In genomic region chr1:193650275-193650674, GRCm38 (mm10) we compare ENCODE assay signal across 22 mouse cellular contexts.
A peak's percentile ranks its signal among the peaks of the same experiment; 100 is the strongest.
DNase-seq lines count a peak whose midpoint lies in the region; ATAC-seq and TF ChIP-seq lines count a peak whose summit lies in the region.
"Had no signal": no experiment of that assay in that cellular context is flagged by ENCODE, and none has a peak within 500 bp of the region (broad histone marks: within the 10 kb centered on the region; RNA-seq: fewer than 3 reads in every experiment).

No protein-coding gene starts in this region.

- no peak overlapping the region for H3K4me2 ChIP-seq in stomach, postnatal 0 days (replicated peaks; ENCODE audit: low read depth)
- H3K4me2 ChIP-seq: heart, embryonic 12.5 days; hindbrain, embryonic 12.5 days; liver, embryonic 15.5 days had no signal

- H3K27ac ChIP-seq in left cerebral cortex, adult 2 months, result no peak overlapping the region
- no peak overlapping the region for H3K27ac ChIP-seq in stomach, postnatal 0 days (replicated peaks)
- H3K27ac ChIP-seq: hindbrain, embryonic 12.5 days; limb, embryonic 10.5 days; liver, embryonic 15.5 days had no signal

- DNase-seq in left cerebral cortex, adult 2 months (ENCODE audit: extremely low spot score in 1 of 2, low spot score in 2 of 2), result no peak
- DNase-seq in left cerebral cortex, adult 8-10 months (ENCODE audit: low spot score in 2 of 2), result no peak
- DNase-seq in thymus, postnatal 4 days, result peak; percentile 35
- DNase-seq in thymus, postnatal 36 days, result no peak
- no peak for DNase-seq in brain, embryonic 14.5 days (ENCODE audit: low read depth)
- DNase-seq in stomach, postnatal 0 days (ENCODE audit: low spot score), result no peak
- DNase-seq in kidney, postnatal 10 days, result no peak
- DNase-seq in cerebellum, postnatal 25 days, result no peak
- DNase-seq: adrenal gland, adult 8-10 months; cerebellum, adult 9-10 months; gastrocnemius, postnatal 14 days; kidney, postnatal 14 days; layer of hippocampus, postnatal 36 days; right cerebral cortex, postnatal 4 days; thymus, adult 18-20 months had no signal

- no peak overlapping the region for H3K9ac ChIP-seq in stomach, postnatal 0 days (ENCODE audit: low read length)
- H3K9ac ChIP-seq: heart, embryonic 12.5 days; hindbrain, embryonic 12.5 days; liver, embryonic 15.5 days had no signal

- H3K4me3 ChIP-seq in left cerebral cortex, adult 2 months, result no peak overlapping the region
- H3K4me3 ChIP-seq in stomach, postnatal 0 days (ENCODE audit: low read depth, low read length), result no peak overlapping the region
- H3K4me3 ChIP-seq: erythroblast, embryonic 14.5 days; heart, embryonic 12.5 days; hindbrain, embryonic 12.5 days; limb, embryonic 10.5 days; liver, embryonic 15.5 days had no signal

- peak; percentile 31 for TF ChIP-seq CTCF in left cerebral cortex, adult 2 months (IDR thresholded peaks at IDR 0.05)
- peak; percentile 26; the same call in 1 of the 2 replicates for TF ChIP-seq CTCF in brain, embryonic 14.5 days (IDR thresholded peaks at IDR 0.05; ENCODE audit: borderline replicate concordance, extremely low read depth, insufficient read depth, insufficient read length)
- peak; percentile 45 for TF ChIP-seq CTCF in stomach, postnatal 0 days (IDR thresholded peaks at IDR 0.05; ENCODE audit: low read depth)

- no peaks in the 10 kb centered on the region for H3K27me3 ChIP-seq in stomach, postnatal 0 days (ENCODE audit: control insufficient read depth, insufficient read depth, low read length)
- H3K27me3 ChIP-seq: heart, embryonic 12.5 days; hindbrain, embryonic 12.5 days; liver, embryonic 15.5 days had no signal

- H3K9me3 ChIP-seq in stomach, postnatal 0 days (ENCODE audit: control insufficient read depth, low read length), result no peaks in the 10 kb centered on the region
- H3K9me3 ChIP-seq: heart, embryonic 12.5 days; hindbrain, embryonic 12.5 days; limb, embryonic 10.5 days; liver, embryonic 15.5 days had no signal

- H3K36me3 ChIP-seq in stomach, postnatal 0 days (ENCODE audit: control insufficient read depth, insufficient read depth, low read length), result no peaks in the 10 kb centered on the region
- H3K36me3 ChIP-seq: heart, embryonic 12.5 days; hindbrain, embryonic 12.5 days; limb, embryonic 10.5 days; liver, embryonic 15.5 days had no signal

- no peak for ATAC-seq in stomach, postnatal 0 days (ENCODE audit: low FRiP score, low TSS enrichment)
- ATAC-seq: CD4-positive, CD25-positive, alpha-beta regulatory T cell, adult 4 months; intestine, embryonic 16.5 days had no signal

- no peak for TF ChIP-seq EP300 in stomach, postnatal 0 days (optimal IDR thresholded peaks at IDR 0.05)

- intact Hi-C loops in left cerebral cortex, adult 2 months (cut with DNase I), result no loop called here

- H3K4me1 ChIP-seq in stomach, postnatal 0 days (replicated peaks; ENCODE audit: control insufficient read depth, insufficient read depth), result no peaks in the 10 kb centered on the region
- H3K4me1 ChIP-seq: hindbrain, embryonic 12.5 days; liver, embryonic 15.5 days had no signal

- no peak for TF ChIP-seq POLR2A in brain, embryonic 14.5 days (IDR thresholded peaks at IDR 0.05; ENCODE audit: borderline replicate concordance, extremely low read depth, insufficient read depth, insufficient read length, poor library complexity, severe bottlenecking)
